Mouse (Mus musculus) Muller cell, postnatal 12 days (primary cell): ENCODE results near the gene Scube3.

Experiments used
- DNase-seq: peaks from one replicate; pipeline ENCODE4 v3.0.0-alpha.2; 2015; ENCODE audit errors: inconsistent ontology term

The Scube3 gene

DNA sequence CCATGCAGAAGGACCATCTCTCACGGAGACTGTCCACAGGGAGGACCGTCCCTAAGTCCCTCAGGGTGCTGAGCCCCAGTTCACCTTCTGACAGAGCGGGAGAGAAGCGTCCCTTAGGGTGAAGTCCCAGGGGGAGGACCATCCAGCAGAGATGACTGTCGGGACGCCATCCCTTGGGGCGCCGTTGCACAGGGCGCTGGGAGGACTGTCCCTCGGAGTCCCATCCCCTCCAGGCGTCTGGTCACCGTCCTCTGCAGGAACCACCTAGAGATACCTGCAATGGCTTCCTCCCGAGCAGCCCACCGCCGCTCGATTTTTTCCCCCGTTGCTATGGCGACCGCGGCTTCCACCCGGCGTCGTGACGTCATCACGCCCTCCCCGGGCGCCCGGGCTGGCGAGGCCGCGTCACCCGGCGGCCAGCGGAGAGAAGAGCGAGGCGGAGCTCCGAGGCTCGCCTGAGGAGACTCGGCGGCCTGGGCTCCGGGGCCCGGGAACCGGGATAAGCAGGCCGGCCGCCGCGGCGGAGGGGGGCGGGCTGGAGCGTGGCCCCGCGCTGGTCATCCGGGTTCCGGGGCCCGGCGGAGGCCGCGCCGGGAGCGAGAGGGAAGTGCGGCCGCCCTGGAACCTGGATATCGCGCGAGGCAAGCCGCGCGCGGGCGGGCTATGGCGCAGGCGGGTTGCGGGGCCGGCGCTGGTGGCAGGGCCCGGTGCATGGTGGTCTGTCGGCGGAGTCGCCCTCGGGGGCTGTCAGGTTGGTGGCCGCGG is 35.0 kb downstream of the Scube3 start, which contains the start of gene Zfp523:
TSS of gene Zfp523 (plus strand) at position 355 of the 765 bp plus-strand sequence.
- peak; percentile 93 for DNase-seq

- peak; percentile 82 for DNase-seq
Observed at GRCm38 (mm10) chr17:28177540-28178046, 35.7 kb downstream of the Scube3 start.

DNA sequence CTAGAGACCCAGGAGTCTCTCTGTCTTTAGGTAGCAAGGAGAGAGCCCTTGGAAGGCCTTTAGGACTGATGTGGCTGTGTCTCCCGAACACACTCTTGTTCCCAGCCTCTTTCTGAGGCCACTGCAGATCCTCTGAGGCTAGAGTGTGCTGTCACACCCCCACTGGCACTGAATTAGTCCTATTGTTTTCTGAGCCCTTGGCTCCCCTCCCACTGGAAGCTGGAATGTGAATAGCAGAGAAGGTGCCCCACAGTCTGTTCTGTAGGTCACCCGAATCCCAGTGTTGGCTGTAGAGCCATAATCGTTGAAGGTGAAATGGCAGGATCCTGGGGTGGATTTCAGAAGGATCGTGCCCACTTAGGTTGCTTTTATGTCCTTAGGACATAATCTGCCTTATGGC is 38.4 kb downstream of the Scube3 start:
- peak; percentile 50 for DNase-seq

GRCm38 (mm10) chr17:28180783-28181544 is 39.0 kb downstream of the Scube3 start:
- DNase-seq, result no peak

DNA sequence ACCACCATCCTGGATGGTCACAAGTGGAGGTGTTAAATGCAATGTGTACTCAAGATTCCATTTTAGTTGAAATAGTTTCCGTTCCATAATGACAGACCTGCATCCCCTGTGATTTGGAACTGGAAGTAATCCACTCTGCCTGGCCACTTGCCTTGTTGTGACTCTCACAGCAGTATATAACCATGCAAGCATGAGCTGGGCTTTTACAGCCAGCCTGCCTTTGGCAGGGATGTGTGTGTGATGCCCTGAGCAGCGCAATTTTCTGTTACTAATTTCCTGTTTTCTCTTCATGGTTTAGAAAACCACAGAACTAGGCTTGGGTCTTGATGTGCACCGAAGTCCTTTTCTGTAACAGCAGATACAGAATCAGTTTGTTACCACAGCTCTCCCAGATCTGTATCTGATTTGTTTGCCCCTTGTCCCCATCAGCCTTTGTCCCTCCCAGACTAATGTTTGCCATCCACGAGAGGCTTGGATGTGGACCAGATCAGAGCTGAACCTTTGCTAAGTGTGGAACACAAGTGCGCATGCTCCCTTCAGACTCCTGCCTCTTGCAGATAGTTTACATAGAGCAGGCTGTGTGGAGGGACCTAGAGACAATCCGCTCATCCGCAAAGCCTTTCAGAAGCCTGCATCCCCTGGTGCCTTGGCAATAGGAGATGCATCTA is 43.2 kb downstream of the Scube3 start:
- no peak for DNase-seq

- DNase-seq, result no peak
Observed at GRCm38 (mm10) chr17:28188313-28188712, 46.4 kb downstream of the Scube3 start.

DNA sequence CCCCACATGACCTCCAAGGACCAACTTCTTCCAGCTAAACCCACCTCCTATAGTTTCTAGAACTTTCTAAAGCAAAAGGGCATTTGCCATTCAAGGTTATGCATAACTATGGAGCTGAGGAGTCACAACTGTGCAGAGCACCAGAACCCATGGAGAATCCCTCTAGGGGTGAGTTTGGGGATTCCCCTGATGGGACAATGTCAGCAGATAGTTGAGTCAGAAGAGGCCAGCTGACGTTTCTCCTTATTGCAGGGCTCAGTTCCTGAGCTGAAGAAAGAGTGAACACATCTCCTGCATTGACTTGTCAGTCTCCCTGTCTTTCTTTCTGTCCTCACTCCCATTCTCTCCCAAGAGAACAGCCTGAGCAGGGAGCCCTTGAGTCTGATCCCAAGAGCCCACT is 50.8 kb downstream of the Scube3 start:
- no peak for DNase-seq

DNA sequence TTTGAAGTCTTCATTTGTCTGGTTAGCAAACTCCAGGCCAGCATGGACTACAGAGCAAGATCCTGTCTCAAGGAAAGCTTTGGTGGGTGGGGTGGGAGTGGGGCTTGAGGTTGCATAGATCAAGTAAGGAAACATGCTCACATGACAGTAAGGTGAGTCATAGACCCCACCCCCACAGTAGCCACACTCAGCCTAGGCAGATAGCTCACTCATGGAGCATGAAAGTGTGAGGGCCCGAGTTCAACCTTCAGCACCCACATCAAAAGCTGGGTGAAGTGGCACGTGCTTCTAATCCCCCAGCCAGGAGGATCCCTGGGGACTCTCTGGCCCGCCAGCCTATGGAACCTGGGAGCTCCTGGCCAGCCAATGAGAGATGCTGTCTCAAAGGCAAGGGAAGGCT is 51.6 kb downstream of the Scube3 start:
- DNase-seq, result no peak

- no peak for DNase-seq
Observed at GRCm38 (mm10) chr17:28195033-28195432, 53.1 kb downstream of the Scube3 start.

GRCm38 (mm10) chr17:28197646-28198045 is 55.7 kb downstream of the Scube3 start:
- no peak for DNase-seq

GRCm38 (mm10) chr17:28201982-28202381 is 60.0 kb downstream of the Scube3 start:
- no peak for DNase-seq

- DNase-seq, result no peak
Observed at GRCm38 (mm10) chr17:28204052-28204720, 62.2 kb downstream of the Scube3 start.

DNA sequence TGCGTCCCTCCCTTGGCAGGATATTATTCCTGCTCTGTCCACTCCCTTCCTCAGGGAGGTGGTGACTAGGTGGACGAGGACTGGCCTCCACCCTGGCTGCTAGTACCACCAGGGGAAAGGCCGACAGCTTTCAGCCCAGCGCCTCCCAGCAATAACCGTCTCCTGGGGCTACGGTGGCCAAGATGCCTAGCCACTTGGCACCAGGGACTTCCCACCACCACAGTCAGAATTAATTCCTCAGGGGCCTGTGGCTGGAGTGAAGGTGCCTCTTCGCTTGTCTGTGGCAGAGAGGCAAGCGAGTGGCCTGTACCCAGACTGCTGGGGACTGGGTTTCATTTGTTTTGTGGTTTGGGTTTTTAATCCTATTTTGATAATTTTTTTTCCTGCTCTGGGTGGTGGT is 63.5 kb downstream of the Scube3 start:
- DNase-seq, result no peak

- DNase-seq, result no peak
Observed at GRCm38 (mm10) chr17:28207092-28207491, 65.2 kb downstream of the Scube3 start.

GRCm38 (mm10) chr17:28207591-28208313 is 65.8 kb downstream of the Scube3 start, which contains the start of gene Def6:
Gene Def6, plus strand, starts transcription at chr17:28207778.
- DNase-seq, result peak; percentile 70

DNA sequence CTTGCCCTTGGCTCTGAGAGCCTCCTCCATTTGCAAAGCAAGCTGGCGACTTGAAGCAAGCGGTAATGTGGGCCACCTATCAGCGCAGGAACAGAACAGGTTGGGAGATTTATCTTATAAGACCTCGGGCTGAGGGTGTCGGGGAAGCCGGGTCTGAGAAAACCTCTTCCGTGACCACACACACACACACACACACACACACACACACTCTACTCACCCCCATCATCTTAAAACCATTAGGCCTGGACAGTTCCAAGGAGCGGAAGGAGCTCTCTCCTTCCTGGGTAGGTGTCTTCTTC is 66.3 kb downstream of the Scube3 start:
- DNase-seq, result no peak

GRCm38 (mm10) chr17:28209457-28210110 is 67.6 kb downstream of the Scube3 start:
- no peak for DNase-seq

DNA sequence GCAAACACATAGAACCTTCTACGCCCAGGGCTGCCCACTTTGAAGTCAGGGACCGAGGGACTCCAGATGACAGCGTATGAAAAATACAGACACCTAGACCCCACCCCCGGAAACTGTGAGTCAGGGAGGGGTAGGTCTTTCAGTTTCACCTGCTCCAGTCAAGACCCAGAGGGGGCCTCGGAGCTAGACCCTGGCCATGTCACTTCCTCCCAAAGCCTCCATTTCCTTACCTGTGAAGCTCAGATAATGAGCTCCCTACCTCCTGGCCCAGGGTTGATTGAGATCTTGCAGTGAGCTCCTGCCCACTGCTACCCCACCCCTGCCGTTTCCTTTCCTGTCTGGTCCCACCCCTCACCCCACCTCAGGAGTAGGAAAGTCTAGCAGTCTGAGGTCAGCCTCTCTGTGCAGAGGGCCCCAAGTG is 70.0 kb downstream of the Scube3 start:
- DNase-seq, result no peak

GRCm38 (mm10) chr17:28212391-28212790 is 70.5 kb downstream of the Scube3 start:
- DNase-seq, result no peak

- DNase-seq, result no peak
Observed at GRCm38 (mm10) chr17:28213236-28213635, 71.3 kb downstream of the Scube3 start.

- no peak for DNase-seq
Observed at GRCm38 (mm10) chr17:28216791-28217190, 74.8 kb downstream of the Scube3 start.
